Mouse (Mus musculus): ENCODE data around the gene Srpk2. TPM values are rescaled to one million over a fixed set of nuclear protein-coding genes. Genes with fewer than 3 reads are reported as not detected.
"Not testable (repeated sequence)": the region's sequence is repeated elsewhere in the genome, so short reads cannot be mapped to it uniquely, and the experiment has no call there.

Gene Srpk2
- total RNA-seq, 2 experiments from 2014 or later: 26.8 to 27.1 TPM

DNA sequence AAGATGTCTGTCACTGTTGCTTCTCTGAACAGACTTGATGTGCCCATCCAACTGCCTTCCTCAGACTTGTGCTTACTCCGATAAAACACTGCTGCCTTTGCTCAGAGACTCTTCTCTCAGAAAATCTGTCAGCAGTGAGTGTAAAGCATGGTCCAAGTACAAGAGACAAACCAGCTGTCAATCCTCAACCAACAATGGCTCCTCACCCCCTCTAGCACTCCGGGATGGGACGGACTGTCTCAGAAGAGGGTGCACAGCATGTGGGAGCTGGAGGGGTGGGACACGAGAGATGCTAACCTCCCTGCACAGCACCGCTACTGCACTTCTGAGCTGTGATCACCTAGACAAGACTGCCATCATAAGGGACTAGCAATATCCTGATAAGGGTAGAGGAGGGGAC is 26.4 kb downstream of the Srpk2 start:
- intact Hi-C loops (cut with DNase I): loop anchor here (5.0 kb wide), 1 partner anchor 116 kb away; no protein-coding TSS in a partner anchor
- no peak for TF ChIP-seq CTCF (IDR thresholded peaks at IDR 0.05)
- no peak for DNase-seq
- Histone ChIP-seq H3K4me3 (no peak overlapping the region), H3K27ac (no peak overlapping the region)

DNA sequence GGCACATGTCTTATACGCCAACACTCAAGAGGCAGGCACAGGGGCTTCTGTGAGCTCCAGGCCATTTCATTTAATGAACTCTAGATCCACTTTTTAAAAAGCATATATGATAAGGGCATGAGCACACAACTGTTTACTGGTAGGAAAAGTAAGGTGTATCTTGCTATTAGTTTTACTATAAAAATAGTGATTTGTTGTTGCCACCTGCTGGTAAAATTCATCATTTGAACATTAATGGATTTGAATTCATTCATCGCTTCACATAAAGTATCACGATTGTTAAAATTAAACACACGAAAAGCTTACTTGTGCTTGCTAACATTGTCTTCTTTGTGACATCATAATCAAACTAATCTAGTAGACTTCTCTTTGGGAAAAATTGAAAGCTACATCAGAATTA is 27.8 kb downstream of the Srpk2 start:
- no peak for DNase-seq
- Histone ChIP-seq H3K4me3 (no peak overlapping the region), H3K27ac (no peak overlapping the region)
- intact Hi-C loops (cut with DNase I): loop anchor here (5.0 kb wide), 1 partner anchor 114 kb away; no protein-coding TSS in a partner anchor
- TF ChIP-seq CTCF (IDR thresholded peaks at IDR 0.05): peak; percentile 46

- TF ChIP-seq CTCF (IDR thresholded peaks at IDR 0.05): no peak
- intact Hi-C loops (cut with DNase I): loop anchor here (5.0 kb wide), 1 partner anchor 113 kb away; no protein-coding TSS in a partner anchor
- Histone ChIP-seq H3K27ac (no peak overlapping the region), H3K4me3 (no peak overlapping the region)
- no peak for DNase-seq
These were observed 29.4 kb downstream of the Srpk2 start for GRCm38 (mm10) chr5:23655030-23655429.

DNA sequence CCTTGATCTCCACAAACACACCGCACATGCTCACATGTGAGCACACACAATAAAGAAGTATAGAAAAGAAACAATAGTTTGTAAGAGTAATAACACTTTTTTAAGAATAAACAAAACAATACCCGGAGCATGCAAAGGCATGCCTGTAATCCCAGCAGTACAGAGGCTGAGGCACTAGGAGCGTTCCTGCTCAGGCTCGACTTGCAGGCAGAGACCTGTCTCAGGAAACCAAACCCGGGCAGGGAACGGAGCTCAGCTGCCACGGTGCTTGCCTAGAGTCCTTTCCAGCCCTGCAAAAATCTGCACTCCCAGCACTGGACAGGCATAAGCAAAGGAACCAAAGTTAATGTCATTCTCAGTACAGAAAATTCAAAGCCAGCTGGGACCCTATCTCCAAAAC is 32.1 kb downstream of the Srpk2 start:
- TF ChIP-seq CTCF (IDR thresholded peaks at IDR 0.05): no peak
- peak; percentile 22 for DNase-seq
- intact Hi-C loops (cut with DNase I): no loop called here
- no peak overlapping the region for H3K4me3 ChIP-seq
- no peak overlapping the region for H3K27ac ChIP-seq

DNA sequence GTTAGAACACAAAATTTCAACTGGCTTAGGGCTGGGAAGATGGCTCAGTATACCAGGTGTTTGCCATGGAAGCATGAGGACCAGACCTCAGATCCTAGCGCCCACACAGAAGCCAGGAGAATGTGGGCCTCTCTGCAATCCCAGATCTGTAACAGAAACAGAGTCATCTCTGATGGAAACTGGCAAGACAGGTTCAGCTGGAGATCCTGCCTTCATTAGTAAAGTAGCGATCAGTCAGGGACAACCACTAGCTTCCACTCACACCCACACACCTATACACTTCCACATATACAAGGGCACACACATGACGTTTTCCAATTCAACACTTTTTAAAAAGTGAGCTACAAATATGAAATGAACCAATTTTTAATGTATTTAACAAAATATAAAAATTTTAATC is 32.6 kb downstream of the Srpk2 start:
- Histone ChIP-seq H3K27ac (no peak overlapping the region), H3K4me3 (no peak overlapping the region)
- no peak for DNase-seq
- intact Hi-C loops (cut with DNase I): no loop called here
- no peak for TF ChIP-seq CTCF (IDR thresholded peaks at IDR 0.05)

- intact Hi-C loops (cut with DNase I): no loop called here
- Histone ChIP-seq H3K27ac (no peak overlapping the region), H3K4me3 (no peak overlapping the region)
- no peak for DNase-seq
- no peak for TF ChIP-seq CTCF (IDR thresholded peaks at IDR 0.05)
These were observed 33.9 kb downstream of the Srpk2 start for GRCm38 (mm10) chr5:23650504-23650903.

DNA sequence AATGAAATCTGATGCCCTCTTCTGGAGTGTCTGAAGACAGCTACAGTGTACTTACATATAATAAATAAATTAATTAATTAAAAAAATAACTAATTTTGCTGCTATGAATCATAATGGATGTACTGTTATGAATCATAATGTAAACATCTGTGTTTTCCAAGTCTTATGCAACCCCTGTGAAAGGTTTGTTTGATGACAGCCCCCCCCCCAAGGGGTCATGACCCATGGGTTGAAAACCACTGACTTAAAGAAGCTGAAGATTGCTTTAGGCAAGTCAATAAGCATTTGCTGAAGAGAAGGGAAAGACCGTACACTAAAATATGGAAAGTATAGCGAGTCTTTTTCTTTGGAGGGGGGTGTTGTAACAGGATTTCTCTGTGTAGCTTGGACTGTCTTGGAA is 35.2 kb downstream of the Srpk2 start:
- no peak overlapping the region for H3K27ac ChIP-seq
- intact Hi-C loops (cut with DNase I): no loop called here
- H3K4me3 ChIP-seq: no peak overlapping the region
- no peak for TF ChIP-seq CTCF (IDR thresholded peaks at IDR 0.05)
- DNase-seq: no peak

- intact Hi-C loops (cut with DNase I): no loop called here
- no peak for TF ChIP-seq CTCF (IDR thresholded peaks at IDR 0.05)
- Histone ChIP-seq H3K4me3 (no peak overlapping the region), H3K27ac (no peak overlapping the region)
- DNase-seq: no peak
These were observed 38.7 kb downstream of the Srpk2 start for GRCm38 (mm10) chr5:23645671-23646070.

DNA sequence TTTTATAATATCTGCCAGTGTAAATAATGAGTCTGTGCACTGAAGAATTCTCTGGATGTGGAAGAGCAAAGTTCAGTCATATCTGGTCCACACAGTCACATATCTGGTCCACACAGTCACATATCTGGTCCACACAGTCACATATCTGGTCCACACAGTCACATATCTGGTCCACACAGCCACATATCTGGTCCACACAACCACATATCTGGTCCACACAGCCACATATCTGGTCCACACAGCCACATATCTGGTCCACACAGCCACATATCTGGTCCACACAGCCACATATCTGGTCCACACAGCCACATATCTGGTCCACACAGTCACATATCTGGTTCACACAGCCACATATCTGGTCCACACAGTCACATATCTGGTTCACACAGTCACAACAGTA is 45.2 kb downstream of the Srpk2 start:
- H3K4me3 ChIP-seq; DNase-seq; H3K27ac ChIP-seq; intact Hi-C loops (cut with DNase I): not testable (repeated sequence)

DNA sequence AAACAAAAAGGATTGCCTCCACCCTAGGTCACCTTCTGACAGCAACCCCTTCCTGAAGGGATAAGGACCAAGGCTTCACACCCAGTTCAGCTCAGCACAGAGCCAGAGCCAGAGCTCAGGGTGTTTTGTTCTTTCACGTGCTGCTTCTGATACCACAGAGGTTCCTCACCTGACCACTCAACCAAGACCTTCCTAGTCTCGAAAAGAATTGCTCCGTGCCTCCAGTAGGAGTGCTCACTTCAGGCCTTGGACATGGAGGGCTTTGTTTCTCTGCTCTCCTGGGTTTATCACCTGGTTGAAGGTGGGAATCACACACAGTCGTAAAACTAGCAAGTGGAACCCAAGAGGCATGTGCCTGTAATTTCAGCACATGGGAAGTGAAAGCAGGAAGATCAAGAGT is 46.4 kb downstream of the Srpk2 start:
- TF ChIP-seq CTCF (IDR thresholded peaks at IDR 0.05): no peak
- intact Hi-C loops (cut with DNase I): no loop called here
- Histone ChIP-seq H3K4me3 (no peak overlapping the region), H3K27ac (no peak overlapping the region)
- DNase-seq: no peak

GRCm38 (mm10) chr5:23637337-23637736 is 47.1 kb downstream of the Srpk2 start:
- TF ChIP-seq CTCF (IDR thresholded peaks at IDR 0.05): no peak
- intact Hi-C loops (cut with DNase I): no loop called here
- DNase-seq: no peak
- H3K4me3 ChIP-seq: no peak overlapping the region
- no peak overlapping the region for H3K27ac ChIP-seq

DNA sequence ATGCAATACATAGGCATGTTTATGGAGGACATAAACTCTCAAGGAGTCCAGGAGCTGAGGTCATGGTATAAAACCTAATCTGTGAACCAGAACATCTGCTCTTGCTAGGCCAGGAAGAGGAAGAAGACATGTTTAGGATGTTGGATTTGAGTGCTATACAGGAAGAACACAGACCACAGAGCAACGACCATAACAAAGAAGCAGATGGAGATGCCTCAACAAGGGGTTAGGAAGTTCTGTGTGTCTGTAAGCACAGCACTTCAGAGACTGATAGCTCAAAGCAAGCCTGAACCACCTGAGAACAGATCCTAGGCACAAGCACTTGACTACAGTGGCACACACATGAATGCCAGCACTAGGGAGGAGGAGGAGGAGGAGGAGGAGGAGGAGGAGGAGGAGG is 52.9 kb downstream of the Srpk2 start:
- no peak overlapping the region for H3K27ac ChIP-seq
- H3K4me3 ChIP-seq: no peak overlapping the region
- intact Hi-C loops (cut with DNase I): no loop called here
- DNase-seq: no peak
- TF ChIP-seq CTCF (IDR thresholded peaks at IDR 0.05): no peak

GRCm38 (mm10) chr5:23627221-23627620 is 57.2 kb downstream of the Srpk2 start:
- TF ChIP-seq CTCF (IDR thresholded peaks at IDR 0.05): no peak
- intact Hi-C loops (cut with DNase I): no loop called here
- DNase-seq: peak; percentile 36
- Histone ChIP-seq H3K4me3 (no peak overlapping the region), H3K27ac (no peak overlapping the region)

GRCm38 (mm10) chr5:23626173-23626572 is 58.2 kb downstream of the Srpk2 start:
- no peak for TF ChIP-seq CTCF (IDR thresholded peaks at IDR 0.05)
- DNase-seq: no peak
- intact Hi-C loops (cut with DNase I): no loop called here

DNA sequence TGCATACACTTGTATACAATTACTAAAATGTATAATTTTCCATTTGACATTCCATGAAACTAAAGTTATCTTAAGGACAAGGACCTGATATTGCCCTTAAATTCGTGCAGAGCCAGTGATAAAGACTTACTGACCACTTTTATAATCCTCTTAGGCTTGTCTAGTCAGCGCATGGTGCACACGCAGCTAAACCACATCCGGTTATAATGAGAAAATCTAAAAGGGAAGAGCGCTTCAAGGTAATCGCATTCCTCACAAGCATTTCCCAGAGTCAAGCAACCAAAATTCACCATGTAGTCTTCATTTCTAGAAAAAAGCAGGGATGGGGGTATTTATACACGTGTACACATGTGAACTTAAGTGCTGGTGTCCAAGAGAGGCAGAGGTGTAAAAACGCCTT is 63.8 kb downstream of the Srpk2 start:
- no peak for DNase-seq
- H3K4me3 ChIP-seq: no peak overlapping the region
- H3K27ac ChIP-seq: no peak overlapping the region
- intact Hi-C loops (cut with DNase I): no loop called here
- TF ChIP-seq CTCF (IDR thresholded peaks at IDR 0.05): no peak

More at GRCm38 (mm10) chr5:23626173-23626572, 58.2 kb downstream of the Srpk2 start:
- Histone ChIP-seq H3K4me3 (no peak overlapping the region), H3K27ac (no peak overlapping the region)
